Mouse (Mus musculus) CH12.LX (cell line): ENCODE measurements at regions not wholly inside any gene's neighbourhood (a gene's known extent, or its start where the extent isn't known, plus 50 kb on each side); places are given as distances from the start of the nearest gene placed in this dataset.

ENCODE experiments used
- CHD2 ChIP-seq: IDR thresholded peaks from 2 replicates; pipeline ENCODE4 v1.6.1; 2011; ENCODE audit warnings: low read length, improper control_type of control experiment
- CTCF ChIP-seq, 2 experiments: IDR thresholded peaks in 1 of 2; conservative IDR thresholded peaks in 1 of 2; 2 replicates each; pipeline ENCODE4 v1.5.1; 2011 to 2012; ENCODE audit warnings: low read depth in 2 of 2, low read length in 2 of 2, improper control_type of control experiment in 1 of 2, inconsistent platforms in 1 of 2, mild to moderate bottlenecking in 1 of 2, moderate library complexity in 1 of 2
- EP300 ChIP-seq: IDR thresholded peaks from 2 replicates; pipeline ENCODE4 v1.6.1; 2011; ENCODE audit warnings: low read length, improper control_type of control experiment
- JUND ChIP-seq: conservative IDR thresholded peaks from 2 replicates; pipeline ENCODE4 v1.6.1; 2011; ENCODE audit warnings: low read depth, low read length, improper control_type of control experiment
- KAT2A ChIP-seq: IDR thresholded peaks from 2 replicates; pipeline ENCODE4 v1.6.1; 2012; ENCODE audit warnings: low read length, improper control_type of control experiment, inconsistent platforms; ENCODE audit not compliant: insufficient replicate concordance
- MAX ChIP-seq: IDR thresholded peaks from 2 replicates; pipeline ENCODE4 v1.6.1; 2011; ENCODE audit warnings: low read length, improper control_type of control experiment
- MXI1 ChIP-seq: IDR thresholded peaks from 2 replicates; pipeline ENCODE4 v1.6.1; 2011; ENCODE audit warnings: mild to moderate bottlenecking, low read depth, low read length, improper control_type of control experiment
- POLR2A ChIP-seq: IDR thresholded peaks from 2 replicates; pipeline ENCODE4 v1.6.1; 2011; ENCODE audit warnings: low read depth, mild to moderate bottlenecking, improper control_type of control experiment, low read length
- RAD21 ChIP-seq: IDR thresholded peaks from 2 replicates; pipeline ENCODE4 v1.6.1; 2011; ENCODE audit warnings: low read depth, mild to moderate bottlenecking, low read length, improper control_type of control experiment, moderate library complexity
- SIN3A ChIP-seq: IDR thresholded peaks from 2 replicates; pipeline ENCODE4 v1.6.1; 2012; ENCODE audit warnings: low read length, improper control_type of control experiment, inconsistent platforms
- UBTF ChIP-seq: IDR thresholded peaks from 2 replicates; pipeline ENCODE4 v1.6.1; 2012; ENCODE audit warnings: low read depth, mild to moderate bottlenecking, inconsistent platforms, low read length, improper control_type of control experiment, moderate library complexity
- ZNF384 ChIP-seq: IDR thresholded peaks from 2 replicates; pipeline ENCODE4 v1.6.1; 2012; ENCODE audit warnings: low read depth, low read length, improper control_type of control experiment, inconsistent platforms

- TF ChIP-seq UBTF (no peak), EP300 (no peak), CTCF (conservative IDR thresholded peaks at IDR 0.05 in 1 of 2, IDR thresholded peaks at IDR 0.05 in 1 of 2; ENCODE audit: low read depth in 2 of 2, low read length in 2 of 2) (no peak), ZNF384 (no peak), POLR2A (no peak), RAD21 (no peak), CHD2 (no peak), KAT2A (no peak), SIN3A (no peak), MXI1 (no peak), JUND (no peak), MAX (no peak)
Measured at GRCm38 (mm10) chr5:75484330-75484729, 90.4 kb upstream of the Kit start.
